Mouse (Mus musculus): ENCODE data around the gene Cabcoco1. TPM values are rescaled to one million over a fixed set of nuclear protein-coding genes. Genes with fewer than 3 reads are reported as not detected.

The Cabcoco1 gene
- polyA plus RNA-seq, 1 experiment from 2014 or later: 3.1 TPM

GRCm38 (mm10) chr10:68512433-68513019 lies 29.2 kb downstream of the Cabcoco1 start:
- DNase-seq (ENCODE audit: low spot score): no peak

- DNase-seq (ENCODE audit: low spot score): no peak
Observed at GRCm38 (mm10) chr10:68507741-68508140, 34.0 kb downstream of the Cabcoco1 start.

- no peak for DNase-seq (ENCODE audit: low spot score)
Observed at GRCm38 (mm10) chr10:68506242-68506641, 35.5 kb downstream of the Cabcoco1 start.

GRCm38 (mm10) chr10:68504586-68505152 lies 37.0 kb downstream of the Cabcoco1 start:
- no peak for DNase-seq (ENCODE audit: low spot score)

- DNase-seq (ENCODE audit: low spot score): no peak
Observed at GRCm38 (mm10) chr10:68501067-68501466, 40.6 kb downstream of the Cabcoco1 start.

GRCm38 (mm10) chr10:68495246-68495645 lies 46.5 kb downstream of the Cabcoco1 start:
- no peak for DNase-seq (ENCODE audit: low spot score)

GRCm38 (mm10) chr10:68491557-68491956 lies 50.1 kb downstream of the Cabcoco1 start:
- DNase-seq (ENCODE audit: low spot score): no peak

GRCm38 (mm10) chr10:68490781-68491180 lies 50.9 kb downstream of the Cabcoco1 start:
- no peak for DNase-seq (ENCODE audit: low spot score)

GRCm38 (mm10) chr10:68472799-68473198 lies 68.9 kb downstream of the Cabcoco1 start:
- no peak for DNase-seq (ENCODE audit: low spot score)

- DNase-seq (ENCODE audit: low spot score): no peak
Observed at GRCm38 (mm10) chr10:68465737-68466327, 75.9 kb downstream of the Cabcoco1 start.

- DNase-seq (ENCODE audit: low spot score): peak; percentile 48
Observed at GRCm38 (mm10) chr10:68464943-68465342, 76.8 kb downstream of the Cabcoco1 start.

GRCm38 (mm10) chr10:68459784-68460183 lies 81.9 kb downstream of the Cabcoco1 start:
- DNase-seq (ENCODE audit: low spot score): no peak

- DNase-seq (ENCODE audit: low spot score): no peak
Observed at GRCm38 (mm10) chr10:68457019-68457418, 84.7 kb downstream of the Cabcoco1 start.

GRCm38 (mm10) chr10:68454541-68454940 lies 87.2 kb downstream of the Cabcoco1 start:
- DNase-seq (ENCODE audit: low spot score): no peak

GRCm38 (mm10) chr10:68446797-68447125 lies 94.9 kb downstream of the Cabcoco1 start:
- no peak for DNase-seq (ENCODE audit: low spot score)

- DNase-seq (ENCODE audit: low spot score): peak; percentile 31
Observed at GRCm38 (mm10) chr10:68445876-68446796, 95.6 kb downstream of the Cabcoco1 start.

GRCm38 (mm10) chr10:68445244-68445811 lies 96.4 kb downstream of the Cabcoco1 start:
- DNase-seq (ENCODE audit: low spot score): no peak

GRCm38 (mm10) chr10:68444361-68445114 lies 97.2 kb downstream of the Cabcoco1 start:
- no peak for DNase-seq (ENCODE audit: low spot score)

- DNase-seq (ENCODE audit: low spot score): peak; percentile 53
Observed at GRCm38 (mm10) chr10:68443132-68443531, 98.6 kb downstream of the Cabcoco1 start.

- peak; percentile 9 for DNase-seq (ENCODE audit: low spot score)
Observed at GRCm38 (mm10) chr10:68442713-68443112, 99.0 kb downstream of the Cabcoco1 start.
